ENCODE assay signal across 11 mouse cellular contexts in the genomic region with DNA sequence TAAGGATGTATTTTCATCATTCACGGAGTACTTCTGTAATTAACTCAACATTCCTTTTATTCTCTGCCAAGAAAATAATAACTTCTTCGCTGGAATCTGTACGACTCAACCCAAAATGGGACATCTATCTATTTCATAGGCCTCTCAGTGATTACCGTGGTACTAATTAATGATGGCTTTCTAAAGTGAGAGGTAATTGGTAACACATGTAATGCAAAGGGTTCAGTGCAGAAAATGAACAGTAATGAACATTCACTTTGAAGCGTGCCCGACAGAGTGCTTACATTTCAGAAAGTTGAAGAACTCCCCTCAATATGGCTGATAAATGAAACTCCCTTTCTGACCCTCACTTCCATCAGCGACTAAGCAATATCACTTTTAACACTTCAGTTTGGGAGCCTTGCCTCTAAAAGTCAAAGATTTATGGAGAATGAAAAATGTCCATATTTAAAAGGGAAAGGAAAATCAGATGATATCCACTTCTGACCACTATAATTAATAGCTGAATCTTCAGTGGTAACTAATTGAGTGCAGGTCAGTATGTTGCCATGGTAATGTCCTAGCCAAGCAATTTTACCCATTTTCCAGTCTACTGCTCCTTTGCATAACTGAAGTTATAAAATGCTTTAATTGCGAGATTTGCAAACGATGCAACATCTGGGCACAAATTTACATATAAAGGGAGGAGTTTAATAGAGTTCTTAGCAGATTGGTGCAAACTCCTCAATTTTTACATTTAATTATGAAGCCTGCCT.
"Had no signal": no experiment of that assay in that cellular context is flagged by ENCODE, and none has a peak within 500 bp of the region (broad histone marks: within the 10 kb centered on the region; RNA-seq: fewer than 3 reads in every experiment).

No protein-coding gene starts in this region.

- H3K9ac ChIP-seq: kidney, embryonic 15.5 days; liver, embryonic 15.5 days; lung, embryonic 14.5 days had no signal

- H3K4me1 ChIP-seq: kidney, embryonic 15.5 days; liver, embryonic 15.5 days had no signal

- H3K4me3 ChIP-seq: kidney, embryonic 15.5 days; left cerebral cortex, adult 2 months; limb, embryonic 10.5 days; liver, embryonic 15.5 days had no signal

- H3K4me2 ChIP-seq: kidney, embryonic 15.5 days; liver, embryonic 11.5 days; liver, embryonic 15.5 days; lung, embryonic 14.5 days had no signal

- H3K27me3 ChIP-seq: kidney, embryonic 15.5 days; liver, embryonic 15.5 days had no signal

- DNase-seq: kidney, postnatal 14 days; lung, embryonic 14.5 days; lung, postnatal 10 days; lung, postnatal 4 days; thymus, postnatal 14 days had no signal

- H3K27ac ChIP-seq: kidney, embryonic 15.5 days; left cerebral cortex, adult 2 months; limb, embryonic 10.5 days; liver, embryonic 15.5 days; stomach, postnatal 0 days had no signal

- H3K9me3 ChIP-seq: kidney, embryonic 15.5 days; limb, embryonic 10.5 days; liver, embryonic 15.5 days had no signal

- H3K36me3 ChIP-seq: kidney, embryonic 15.5 days; limb, embryonic 10.5 days; liver, embryonic 15.5 days had no signal
